Mouse (Mus musculus): ENCODE measurements around the gene Tmc8.
"Not testable (repeated sequence)": the region's sequence is repeated elsewhere in the genome, so short reads cannot be mapped to it uniquely, and the experiment has no call there.

Gene Tmc8

DNA sequence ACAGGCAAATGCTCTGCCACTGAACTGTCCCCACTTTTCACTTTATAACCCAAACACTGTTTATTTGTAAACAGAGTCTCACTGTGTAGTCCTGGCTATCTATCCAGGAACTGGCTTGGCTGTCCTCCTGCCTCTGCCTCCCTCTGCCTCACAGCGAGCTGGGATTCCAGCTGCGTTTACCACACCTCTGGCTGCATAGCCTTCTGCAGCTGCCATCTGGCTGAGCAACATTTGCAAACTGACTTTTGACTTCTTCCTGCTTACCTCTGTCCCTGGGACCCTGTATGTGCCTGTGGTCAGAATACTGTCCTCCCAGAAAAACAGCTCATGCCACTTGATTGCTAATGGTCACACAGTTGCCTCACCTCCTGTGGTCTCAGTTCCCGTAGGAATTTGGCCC lies 45.5 kb downstream of the Tmc8 start:
- no peak for DNase-seq

DNA sequence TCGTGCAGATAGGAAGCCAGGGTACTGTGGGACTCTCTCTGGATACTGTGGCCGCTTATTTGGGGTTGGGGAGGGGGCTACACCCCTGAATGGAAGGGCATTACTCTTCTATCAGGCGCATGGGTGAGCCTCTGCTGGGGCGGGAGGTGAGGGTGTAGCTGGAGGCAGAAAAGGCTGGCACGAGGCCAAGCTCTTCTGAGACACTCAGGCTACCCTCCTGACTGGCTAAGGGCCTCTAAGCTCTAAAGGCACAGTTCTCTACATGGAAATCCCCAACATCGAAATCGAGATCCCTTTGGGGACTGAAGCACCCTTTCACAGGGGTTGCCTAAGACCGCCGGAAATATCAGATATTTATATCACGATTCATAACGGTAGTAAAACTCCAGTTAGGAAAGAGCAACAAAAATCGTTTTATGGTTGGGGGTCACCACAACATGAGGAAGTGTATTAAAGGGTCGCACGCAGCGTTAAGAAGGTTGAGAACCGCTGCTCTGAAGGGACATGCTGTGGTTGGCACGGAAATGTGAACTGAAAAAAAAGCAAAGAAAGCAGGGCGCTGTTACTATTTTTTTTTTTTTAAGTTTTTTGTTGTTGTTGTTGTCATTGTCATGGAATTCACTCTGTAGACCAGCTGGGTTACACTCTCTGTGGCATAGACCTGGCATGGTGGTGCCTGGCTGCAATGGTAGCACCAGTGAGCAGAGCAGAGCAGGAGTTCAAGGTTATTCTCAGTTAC lies 46.4 kb downstream of the Tmc8 start:
- DNase-seq, result no peak

DNA sequence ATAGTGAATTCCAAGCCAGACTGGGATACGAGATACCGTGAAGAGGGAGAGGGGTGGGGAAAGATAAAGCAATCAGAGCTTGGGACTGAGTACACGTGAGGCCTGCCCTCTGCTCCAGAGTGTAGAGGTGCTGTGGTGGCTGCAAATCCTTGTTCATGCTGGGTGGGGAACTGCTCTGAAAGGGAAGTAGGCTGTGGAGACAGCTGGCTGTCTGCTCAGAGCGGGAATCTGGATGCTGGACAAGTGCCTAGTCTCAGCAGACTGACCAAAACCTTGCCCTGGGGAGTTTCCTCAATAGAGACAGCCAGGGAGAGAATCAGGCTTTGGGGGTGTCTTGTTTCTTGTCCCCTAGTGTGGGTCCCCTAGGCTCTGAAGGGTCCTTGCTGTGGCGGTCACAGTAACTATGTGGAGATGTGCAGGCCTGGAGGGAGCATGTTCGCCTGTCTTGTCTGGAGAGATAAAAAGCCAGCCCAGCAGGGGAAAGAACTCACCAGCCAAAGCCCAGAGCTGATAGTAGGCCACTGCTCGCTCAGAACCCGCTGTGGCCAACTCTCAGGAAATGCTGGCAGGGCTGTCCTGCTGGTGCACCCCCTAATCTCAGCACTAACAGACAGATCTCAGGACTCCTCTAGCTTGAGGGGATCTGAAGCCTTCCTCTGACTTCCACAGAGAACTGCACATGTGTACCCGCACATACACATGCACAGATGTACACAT lies 47.2 kb downstream of the Tmc8 start:
- no peak for DNase-seq

DNA sequence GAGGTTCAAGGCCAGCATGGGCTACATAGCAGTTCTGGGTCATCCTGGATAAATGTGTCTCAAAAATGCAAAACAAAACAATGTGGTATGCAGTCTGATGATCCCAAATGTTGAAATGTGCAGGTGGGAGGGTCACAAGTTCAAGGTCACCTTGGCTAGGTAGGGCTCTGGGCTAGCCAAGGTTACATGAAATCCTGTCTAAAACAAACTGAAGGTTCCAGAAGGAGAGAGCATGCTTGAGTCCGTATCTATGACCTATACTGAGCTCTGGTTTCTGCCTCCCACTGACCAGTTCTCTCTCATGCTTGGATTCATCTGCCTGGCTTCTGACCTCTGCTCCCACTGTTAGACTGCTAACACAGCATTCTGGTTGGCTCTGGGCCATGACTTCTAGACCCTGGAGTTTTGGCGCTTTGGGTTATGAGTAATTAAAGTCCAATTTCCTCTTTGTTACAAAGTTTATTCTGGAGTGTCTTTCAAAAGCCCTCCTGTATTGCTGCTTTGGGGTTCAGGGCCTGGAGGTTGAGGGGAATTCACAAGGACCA lies 47.9 kb downstream of the Tmc8 start:
- DNase-seq, result no peak

DNA sequence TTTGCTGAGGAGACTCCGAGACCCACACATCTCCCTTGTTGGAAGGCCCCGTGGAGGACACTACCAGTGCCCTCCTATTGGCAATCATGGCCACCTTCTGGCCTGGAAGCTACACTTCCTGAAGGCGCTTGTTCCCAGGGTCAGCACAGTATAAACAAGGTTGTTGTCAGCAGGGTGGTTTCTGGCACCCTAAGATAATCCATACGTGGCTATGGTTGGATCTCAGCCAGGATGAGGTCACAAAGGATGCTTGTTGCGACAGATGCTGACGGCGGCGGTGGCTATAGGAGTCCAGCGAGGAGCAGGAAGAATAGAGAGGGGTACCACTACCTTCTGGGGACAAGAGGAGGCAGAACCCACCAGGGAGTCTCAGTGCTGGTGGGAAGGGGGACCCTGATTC lies 48.5 kb downstream of the Tmc8 start:
- DNase-seq, result no peak

DNA sequence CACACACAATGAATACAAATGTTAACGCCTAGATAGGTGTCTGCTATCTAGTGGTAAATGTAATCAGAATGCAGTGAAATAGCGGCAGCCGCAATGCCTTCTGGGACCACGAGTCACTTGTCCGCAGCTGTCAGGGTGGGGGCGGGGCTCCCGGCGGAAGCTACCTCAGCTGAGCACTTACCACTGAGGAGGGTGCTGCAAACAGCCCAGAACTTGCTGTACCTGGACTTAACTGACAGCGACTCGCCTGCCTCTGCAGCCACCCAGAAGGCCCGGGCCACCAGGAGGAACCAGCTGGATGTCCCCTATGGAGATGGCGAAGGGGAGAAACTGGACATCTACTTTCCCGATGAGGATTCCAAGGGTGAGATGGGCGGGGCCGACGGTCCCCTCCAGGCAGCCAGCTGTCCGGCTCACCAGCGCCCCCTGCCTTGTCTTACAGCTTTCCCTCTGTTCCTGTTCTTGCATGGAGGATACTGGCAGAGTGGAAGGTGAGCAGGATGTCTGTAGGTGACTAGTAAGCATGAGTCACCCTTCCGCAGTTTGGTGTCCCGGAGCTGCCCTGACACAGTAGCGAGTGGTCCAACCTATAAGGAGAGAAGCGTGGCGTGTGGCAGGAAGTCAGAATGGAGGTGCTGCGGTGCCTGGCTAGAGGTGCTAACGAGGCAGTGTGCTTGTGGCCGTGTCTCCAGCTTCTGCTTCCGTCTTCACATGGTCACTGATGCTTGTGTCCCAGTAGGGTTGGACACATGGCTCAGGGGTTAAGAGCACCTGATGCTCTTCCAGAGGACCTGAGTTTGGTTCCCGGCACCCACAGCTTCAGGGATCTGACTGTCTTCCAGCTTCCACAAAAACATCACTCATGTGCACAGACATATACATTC lies 50.5 kb downstream of the Tmc8 start:
- peak; percentile 82 for DNase-seq

DNA sequence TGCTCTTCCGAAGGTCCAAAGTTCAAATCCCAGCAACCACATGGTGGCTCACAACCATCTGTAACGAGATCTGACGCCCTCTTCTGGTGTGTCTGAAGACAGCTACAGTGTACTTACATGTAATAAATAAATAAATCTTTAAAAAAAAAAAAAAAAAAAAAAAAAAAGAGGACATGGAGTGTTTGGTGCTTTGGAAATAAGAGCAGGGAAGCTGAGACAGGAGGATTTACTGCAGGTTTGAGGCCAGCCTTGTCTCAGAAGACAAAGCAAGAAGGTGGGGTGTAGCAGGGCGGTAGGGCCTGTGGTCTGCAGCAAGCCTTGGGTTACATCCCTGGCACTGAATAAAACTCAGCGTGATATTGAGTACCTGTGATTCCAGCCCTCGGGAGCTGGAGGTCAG lies 51.6 kb downstream of the Tmc8 start:
- DNase-seq, result not testable (repeated sequence)

DNA sequence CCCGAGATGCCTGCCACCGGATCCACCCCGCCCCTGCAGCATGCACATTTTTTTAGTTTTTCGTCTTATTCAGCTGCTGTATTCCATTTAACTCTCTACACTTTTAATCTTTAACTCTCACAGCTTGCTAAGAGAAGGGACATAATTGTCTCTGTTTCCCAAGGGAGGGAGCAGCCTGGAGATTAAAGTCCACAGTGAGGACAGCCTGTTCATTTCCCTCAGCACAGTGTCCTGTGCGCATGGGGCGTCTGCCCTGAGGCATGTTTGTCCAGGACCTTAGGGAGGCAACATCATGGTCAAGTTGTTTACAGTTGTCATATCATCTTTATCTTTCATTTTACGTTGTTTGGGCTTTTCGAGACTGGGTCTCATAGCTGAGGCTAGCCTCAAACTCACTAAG lies 52.2 kb downstream of the Tmc8 start:
- DNase-seq, result no peak

DNA sequence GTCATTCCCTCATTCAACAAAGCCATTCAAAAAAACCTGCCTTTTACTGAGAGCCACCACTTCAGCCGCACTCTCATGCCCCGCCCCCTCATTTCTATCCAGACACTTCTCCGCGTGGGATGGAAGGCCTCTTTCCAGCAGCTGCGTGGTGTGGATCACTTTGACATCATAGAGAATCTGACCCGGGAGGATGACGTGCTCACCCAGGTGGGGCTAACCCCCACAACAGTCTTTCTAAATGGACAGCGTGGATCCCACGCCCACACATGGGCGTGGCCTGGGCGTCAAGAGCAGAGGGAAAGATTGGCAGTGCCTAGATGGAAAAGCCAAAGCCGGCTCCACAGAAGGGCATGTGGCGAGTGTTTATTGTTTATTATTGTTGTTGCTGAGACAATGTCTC lies 54.4 kb downstream of the Tmc8 start:
- DNase-seq, result peak; percentile 36

DNA sequence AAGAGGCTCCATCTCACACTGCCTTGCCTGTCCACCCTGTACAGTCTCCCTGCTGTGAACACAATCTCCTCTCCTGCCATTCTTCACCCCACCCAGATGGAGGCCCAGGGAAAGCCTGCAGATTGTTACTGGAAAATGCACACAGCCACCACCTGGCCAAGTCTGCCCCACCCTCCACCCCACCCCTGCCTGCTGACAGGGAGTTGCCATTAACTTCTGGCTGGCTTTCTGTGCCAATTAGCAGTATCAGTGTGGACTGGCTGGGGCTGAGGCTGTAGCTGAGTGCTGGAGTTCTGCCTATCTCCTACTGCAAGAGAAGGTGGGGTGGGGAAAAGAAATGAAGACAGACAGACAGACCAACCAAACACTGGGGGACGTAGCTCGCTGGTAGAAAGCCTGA lies 56.7 kb downstream of the Tmc8 start:
- DNase-seq, result no peak

DNA sequence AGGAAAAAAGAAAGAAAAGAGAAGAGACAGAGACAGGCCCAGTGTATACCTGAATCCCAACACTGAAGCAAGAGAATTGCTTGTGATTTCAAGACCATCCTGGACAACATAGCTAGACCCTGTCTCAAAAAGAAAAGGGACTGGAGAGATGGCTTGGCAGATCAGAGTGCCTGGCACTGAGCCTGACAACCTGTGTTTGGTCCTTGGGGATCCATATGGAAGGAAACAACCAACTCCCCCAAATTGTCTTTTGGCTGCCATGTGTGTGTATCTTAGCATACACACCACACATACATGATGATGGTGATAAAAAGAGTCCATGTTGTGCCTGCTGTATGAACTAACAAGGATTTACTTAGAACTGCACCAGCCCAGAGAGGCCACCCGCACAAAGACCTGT lies 57.1 kb downstream of the Tmc8 start:
- DNase-seq, result no peak

DNA sequence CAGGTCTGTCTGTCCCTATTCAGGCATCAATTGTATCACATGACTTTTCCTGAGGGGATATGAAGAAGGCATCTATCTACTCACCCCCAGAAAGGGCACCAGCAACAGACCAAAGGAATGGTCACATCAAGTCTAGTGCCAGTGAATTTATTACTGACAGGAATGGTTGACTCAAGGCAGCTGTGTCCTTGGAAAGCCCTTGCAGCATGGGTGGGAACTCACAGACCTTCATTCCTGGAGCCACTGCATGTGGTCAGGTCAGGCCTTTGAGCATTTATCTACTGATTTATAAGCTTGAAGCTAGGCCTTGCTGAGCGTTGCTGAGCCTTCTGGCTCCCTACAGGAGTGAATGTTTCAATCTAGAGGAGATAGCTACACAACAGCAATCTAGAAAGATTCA lies 59.0 kb downstream of the Tmc8 start:
- no peak for DNase-seq
